Mouse (Mus musculus) natural killer cell, adult 2 months (primary cell): ENCODE results near the gene Cntn2.

Experiments used
- DNase-seq, 2 experiments: peaks; one replicate each; pipeline ENCODE4 v3.0.0; 2022; ENCODE audit warnings: low spot score in 2 of 2

Cntn2 gene

DNA sequence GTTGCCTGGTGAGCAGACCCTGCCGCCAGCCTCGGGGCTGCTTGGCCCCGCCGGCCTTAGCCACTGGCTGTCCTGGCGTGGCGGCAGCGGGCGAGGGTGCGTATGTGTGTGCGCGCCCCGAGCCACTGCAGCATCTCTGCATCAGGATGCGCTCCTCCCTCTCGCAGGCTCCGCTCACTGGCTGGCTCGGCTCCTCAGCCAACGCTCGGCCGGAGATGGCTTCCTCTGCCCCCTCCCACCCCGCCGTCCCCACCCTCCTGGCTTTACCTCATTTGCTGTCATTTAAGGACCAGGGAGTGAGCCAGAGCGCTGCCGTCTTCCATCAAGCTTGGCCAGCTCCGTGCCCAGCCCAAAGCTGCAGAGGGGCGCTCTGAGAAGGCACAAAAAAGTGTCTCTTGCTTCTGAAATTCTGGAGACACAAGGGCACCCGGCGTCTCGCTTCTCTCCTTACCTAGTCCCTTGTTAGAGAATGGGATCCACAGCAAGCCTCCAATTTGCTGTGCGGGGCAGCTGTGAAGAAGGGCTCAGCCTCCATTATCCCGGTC, at the start of gene Cntn2:
Gene Cntn2 (minus strand): TSS at position 495 of the 545 bp plus-strand sequence.
- no peak for DNase-seq

DNA sequence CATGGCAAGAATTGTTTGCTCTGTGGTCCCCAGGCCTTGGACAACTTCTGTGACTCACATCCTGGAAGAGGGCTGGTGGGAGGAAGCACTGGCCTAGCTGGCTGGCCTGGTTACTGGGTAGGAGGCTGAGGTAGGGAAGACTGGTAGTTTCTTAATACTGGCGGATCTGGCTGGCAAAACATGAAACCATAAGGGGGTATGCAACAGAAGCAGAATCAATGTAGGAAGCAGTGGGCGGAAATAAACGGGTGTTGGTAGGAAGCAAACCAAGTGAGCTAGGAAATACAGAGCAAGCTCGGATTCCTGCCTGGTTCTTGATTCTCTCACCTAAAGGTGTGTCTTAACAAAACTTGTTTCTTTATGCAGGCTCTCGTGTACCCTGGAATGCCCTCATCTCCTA, 49.1 kb upstream of the Cntn2 start:
- no peak for DNase-seq

DNA sequence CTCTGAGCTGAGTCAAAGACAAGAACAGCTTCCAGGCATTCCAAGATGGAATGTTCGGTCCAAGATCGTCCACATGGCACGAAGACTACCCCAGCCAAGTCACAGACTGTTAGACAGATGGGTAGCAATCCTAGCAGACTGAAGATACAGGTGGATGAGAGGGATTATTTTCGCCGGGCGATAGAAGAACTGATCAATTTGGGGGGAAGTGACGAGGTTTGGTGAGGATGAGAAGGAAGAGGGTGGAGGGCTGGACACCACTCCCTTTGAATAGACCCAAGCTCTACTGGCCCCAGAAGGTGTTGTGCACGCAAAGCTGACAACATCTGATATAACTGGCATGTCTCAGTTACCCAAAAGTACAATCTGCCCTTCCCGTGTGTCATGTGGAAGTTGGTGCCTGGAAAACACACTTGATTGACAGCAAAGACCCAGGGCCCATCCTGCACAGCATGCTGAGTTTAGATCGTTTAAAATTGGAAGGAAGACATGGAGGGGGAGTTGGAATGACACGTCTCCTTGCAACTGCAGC, 48.4 kb upstream of the Cntn2 start:
- no peak for DNase-seq

DNA sequence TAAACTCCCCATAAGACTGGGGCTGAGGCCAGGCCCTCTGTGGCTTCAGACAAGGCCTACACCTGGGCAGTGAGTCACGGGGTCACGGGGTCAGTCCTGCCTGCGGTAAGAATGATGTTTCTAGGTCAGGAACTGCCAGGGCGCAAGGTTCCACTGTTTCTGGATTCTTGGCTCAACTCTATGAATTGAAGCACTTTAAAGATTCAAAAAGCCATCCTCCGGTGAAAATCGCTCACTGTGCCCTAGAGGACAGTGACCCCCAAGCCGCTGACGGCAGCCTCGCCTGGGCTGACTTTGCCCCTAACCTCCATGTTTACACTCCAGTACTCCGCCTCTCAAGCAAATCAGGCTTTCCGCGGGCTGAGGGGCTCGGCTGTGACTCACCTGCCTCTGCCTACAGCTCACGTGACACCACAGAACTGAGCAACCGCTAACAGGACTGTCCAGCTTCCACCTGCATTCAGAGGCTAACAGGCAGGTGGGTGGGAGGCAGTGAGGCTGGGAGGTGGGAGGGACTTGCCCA, 43.7 kb upstream of the Cntn2 start:
- no peak for DNase-seq

DNA sequence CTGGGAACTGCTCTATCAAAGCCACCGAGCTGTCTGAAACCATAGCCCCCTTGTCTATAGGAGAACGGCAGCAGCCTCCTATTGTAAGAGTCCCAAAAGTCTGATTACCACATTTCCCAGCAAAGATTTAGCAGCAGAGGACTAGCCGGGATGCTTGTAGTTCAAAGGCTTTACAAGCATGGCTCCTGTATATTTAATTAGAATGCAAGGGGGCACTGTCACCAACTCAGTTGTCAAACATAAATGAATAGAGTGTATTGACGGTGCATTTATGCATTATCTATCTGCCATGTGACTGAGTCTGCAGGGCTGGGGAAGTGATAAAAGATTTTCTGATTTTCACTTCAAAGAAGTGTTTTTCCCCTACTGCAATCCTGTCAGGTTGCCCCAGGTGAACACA, 42.3 kb upstream of the Cntn2 start:
- no peak for DNase-seq

DNA sequence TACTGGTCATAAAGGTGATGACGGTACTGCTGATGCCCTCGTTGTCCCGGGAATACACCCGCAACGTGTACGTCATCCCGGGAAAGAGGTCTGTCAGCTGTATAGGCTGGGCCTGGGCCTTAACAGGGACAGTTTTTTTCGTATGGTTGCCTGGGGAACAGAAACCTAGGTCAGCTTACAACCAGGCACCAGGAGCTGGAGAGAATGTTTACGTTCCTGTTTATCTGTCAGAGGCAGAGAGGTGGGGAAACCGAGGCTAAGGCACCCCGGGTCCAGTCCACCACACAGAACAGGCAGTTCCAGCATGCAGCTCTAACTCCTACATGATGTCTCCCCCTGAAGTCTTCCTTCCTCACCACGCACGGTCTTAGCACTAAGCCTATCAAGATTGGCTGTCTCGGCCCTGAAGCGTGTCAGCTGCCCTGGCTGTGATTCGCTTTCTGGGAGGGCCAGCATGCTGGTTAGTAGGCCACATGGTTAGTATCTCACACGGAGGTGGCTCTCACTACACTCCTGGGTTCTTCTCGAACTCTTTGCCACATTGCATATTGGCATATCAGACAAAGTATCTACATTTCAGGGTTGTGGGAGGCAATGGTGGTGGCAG, 40.0 kb upstream of the Cntn2 start:
- DNase-seq = no peak

DNA sequence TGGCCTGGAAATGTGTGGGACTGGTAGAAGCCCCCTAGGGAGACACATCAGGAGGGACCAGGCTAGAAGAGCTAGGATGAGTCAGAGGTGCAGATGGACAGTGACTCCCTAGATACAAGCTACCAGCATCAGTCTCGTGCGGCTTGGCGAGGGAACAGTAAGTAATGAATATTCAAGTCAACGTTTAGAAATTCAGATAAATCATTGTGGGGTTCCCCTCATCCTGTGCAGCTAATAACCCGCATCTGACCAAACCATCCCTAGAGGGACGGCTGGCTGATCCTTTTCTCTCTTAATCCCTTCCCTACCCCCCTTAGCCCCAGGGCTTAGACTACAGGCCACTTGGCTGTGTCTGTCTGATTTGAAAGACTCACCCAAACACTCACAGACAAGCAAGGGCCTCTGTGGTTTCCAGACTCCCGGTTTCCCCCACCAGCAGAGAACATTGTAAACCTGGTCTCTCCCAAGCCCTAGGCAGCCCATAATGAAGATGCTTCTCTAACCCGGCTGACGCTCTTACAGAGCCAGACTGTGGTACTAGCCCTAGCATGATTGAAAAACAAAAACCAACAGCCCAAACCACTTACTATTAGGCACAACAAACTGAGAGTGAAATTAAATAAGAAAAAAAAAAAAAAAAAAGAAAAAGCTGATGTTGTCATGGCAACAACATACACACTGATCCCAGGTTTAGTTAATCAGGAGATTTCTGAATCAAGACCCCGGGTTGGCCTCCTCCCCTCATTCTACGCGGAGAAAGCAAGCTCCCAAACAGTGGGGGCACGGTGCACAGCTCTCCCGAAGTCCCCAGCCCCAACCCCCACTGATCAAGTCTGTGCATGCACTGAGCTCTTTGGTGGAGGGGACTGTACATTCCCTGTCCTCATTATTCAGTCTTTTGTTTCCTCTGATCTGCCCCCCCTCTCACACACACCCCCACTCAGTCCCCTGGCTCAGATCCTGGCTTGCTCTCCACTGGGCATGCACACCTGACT, 39.1 kb upstream of the Cntn2 start:
- no peak for DNase-seq

DNA sequence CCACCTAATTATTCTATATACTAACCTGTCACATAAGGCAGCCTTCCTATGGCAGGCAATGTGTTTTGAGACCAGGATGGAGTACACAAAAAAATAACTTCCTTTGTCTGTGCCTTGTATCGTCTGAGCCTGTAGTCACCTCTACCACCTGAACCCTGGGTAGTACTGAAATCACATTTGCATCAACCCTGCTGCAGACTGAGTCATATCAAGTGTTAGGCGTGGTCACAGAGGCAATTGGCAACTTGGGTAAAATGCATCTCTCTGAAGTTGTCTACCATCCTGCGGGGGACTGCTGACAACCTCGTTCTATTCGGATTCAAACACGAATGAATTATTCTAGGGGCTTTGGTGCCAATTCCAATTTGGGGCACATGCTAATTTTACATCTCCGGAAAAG, 37.0 kb upstream of the Cntn2 start:
- no peak for DNase-seq

DNA sequence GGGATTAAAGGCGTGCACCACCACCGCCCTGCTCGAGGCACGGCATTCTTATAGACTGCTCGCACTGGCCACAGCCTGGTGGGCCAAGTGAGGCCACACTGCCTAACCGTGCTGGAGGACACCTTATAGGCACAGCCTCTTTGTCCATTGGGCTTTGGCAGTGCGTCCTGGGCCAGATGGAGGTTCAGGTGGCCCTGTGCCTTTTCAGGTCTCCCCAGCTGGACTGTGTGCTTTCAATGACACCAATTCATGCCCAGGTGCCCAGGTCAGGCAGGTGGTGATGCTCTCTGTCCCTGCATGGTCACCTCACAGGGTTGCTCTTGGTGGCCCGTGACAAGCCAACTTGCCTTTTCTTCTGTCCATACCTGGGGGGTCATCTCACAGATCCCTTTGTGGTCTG, 33.8 kb upstream of the Cntn2 start:
- no peak for DNase-seq

DNA sequence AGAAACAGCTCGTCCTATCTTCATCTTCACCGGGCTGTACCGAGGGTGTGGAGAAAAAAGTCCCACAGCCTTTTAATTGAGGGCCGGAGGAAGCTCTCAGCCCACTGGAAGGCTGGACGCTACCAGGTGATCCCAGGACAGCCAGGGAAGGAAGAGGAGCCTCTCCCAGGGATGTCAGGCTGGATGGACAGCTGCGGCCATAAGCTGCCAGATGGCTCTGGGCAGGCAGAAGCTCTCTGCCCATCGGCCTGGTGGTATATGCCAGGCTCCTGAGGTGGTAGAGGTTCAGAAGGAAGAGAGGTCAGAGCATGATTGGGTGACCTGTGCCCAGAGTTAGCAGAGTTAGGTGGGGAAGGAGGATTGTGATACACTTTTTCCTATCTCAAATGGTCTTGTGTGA, 29.8 kb upstream of the Cntn2 start:
- no peak for DNase-seq

DNA sequence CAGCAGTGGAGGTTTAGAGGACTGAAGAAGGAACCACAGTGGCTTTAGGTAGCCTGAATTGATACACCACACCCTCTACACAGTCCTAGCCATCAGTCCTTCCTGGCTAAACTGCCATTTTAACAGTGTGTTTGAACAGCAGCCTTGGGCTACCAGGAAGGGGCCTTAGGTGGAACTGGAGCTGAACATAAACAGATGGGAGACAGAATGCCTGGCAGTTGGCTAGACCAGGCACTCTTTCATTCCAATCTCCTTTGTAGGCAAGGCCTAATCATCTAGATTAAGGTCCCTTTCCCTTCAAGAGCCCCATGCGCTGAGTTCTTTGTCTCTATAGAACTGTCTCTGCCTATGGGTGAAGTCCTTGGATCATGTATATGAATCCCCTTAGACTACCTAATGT, 28.6 kb upstream of the Cntn2 start:
- no peak for DNase-seq

DNA sequence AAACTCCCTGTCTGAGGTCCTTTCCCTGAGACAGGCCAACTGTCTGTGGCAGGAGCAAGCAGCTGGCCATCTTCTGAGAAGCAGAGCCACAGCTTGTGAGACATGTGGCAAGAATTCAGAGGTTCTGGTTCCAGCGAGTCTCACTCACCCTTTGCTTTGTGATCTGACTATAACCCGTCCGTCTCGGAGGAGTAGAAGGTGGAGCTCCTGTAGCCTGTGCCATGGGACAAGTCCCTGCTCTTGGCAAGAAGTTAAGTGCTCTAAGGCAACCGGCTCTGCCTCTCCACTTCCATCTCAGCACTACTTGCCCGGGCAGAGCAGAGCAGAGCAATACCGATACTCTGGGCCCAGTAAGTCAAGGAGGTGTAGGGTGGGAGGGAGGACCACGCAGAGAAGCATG, 27.9 kb upstream of the Cntn2 start:
- no peak for DNase-seq

DNA sequence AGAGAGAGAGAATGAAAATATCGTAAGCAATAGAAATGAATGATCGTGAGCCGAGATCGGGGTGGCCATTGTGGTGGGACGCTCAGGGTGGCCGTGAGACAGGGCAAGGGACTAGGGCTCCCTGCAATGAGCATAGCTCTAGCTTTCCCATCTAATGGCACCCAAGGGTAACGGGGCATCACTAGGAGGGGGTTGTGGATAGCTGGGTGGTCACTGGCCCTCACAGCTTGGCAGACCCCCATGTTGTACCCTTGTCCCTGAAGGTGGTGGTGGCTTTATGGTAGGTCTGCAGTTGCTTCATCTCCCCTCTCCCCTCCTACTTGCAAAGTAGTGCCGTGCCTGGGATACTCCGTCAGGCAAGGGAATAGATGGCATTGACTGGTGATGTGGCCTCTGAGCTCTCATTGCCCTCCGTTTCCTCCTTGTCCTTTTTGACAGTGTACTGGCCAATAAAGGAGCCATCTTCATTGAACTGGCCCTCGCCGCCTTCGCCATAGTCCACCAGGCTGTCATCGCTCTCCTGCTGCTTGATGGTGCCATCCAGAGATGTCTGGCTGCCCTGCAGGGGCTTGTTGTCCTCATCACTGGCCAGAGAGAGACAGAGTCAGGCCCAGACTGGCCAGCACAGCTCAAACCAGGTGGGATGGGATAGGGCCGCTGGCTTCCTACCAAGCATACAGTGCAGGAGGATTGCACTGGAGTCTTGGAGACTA, 27.2 kb upstream of the Cntn2 start:
- DNase-seq = no peak

DNA sequence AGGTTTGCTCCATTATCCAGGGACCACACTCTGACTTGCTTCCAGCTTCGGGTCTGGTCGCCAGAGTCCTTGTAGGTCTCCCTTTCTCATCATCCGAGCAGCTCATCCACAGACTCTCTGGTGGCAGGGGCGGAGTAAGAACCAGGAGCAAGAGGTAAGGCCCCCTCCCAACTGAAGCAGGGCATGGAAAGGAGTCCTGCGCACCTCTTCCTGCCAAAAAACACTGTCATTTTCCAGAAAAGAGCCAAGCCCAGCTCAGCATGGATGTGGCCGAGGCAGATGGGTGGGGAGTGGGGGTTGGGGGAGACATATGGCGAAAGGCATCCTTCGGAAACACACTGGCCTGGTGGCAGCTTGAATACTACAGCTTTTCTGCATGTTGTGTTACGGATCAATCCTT, 26.5 kb upstream of the Cntn2 start:
- DNase-seq = no peak

DNA sequence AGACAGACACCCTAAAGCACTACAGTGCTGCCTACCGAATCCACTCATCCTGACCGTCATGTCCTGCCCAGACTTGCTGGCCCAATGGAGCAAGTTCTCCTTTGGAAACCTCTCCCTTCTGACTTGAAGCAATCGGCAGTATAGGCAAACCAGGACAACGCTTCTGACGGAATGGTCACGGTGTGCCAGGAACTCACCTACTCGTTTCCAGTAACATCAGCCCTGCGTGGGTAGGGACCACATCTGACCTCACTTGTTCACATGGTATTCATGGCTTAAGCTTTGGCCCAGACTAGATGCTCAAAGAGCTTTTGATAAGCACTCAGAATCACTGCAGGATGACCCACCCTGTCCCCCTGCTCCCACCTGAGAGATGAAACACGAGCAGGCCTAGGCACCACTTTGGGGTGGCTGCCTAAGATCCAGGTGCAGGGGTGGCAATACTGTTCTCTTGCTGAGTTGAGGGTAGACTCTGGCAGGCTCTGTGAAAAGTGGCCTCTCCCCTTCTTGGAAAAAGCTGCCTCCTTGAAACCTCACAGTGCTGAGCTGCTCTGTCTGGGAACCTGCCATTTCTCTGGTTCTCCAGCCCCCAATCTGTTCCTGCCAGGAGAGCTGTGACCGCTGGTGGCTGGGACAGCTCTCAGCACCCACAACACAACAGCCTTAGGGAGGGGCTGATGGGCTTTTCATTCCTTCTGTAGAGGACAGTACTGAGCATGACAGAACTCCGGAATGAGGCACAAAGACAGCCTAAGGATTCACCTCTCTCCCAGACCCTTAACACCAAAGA, 24.5 kb upstream of the Cntn2 start:
- DNase-seq = no peak

DNA sequence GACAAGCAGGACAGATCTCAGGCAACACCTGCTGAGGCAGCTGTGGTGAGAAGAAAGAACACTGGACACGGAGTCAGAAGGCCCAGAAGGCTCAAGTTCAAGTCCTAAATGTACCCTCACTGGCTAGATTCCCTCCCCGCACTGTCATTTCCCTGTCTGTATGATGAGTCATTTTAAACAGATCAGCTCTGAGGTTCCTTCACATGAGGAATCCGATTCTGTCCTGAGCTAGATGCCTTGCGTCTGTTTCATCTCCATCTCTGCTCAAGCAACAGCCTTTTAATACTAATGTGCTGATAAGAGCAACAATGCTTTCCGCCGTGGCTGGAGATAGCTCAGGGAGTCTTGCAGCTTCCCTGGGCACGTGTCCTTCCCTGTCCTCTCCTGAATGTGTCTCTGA, 22.7 kb upstream of the Cntn2 start:
- DNase-seq = no peak

DNA sequence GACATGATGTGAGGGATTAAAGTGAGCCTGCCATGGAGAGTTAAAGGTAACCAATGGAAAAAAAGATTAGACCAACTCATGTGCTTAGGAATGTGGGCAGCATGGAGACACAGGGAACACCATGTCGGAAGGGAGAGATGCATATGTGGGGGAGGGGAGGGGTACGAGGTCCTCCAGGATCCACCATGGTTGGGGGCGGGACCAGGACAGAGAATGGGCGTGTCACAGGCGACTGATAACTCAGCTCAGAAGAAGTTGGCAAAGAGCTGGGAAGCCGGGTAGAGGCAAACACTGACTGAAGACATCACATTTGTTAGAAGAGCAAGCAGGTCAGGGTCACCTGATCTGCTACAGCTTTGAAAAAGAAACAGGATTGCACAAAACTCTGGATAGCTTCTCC, 21.9 kb upstream of the Cntn2 start:
- DNase-seq = no peak

DNA sequence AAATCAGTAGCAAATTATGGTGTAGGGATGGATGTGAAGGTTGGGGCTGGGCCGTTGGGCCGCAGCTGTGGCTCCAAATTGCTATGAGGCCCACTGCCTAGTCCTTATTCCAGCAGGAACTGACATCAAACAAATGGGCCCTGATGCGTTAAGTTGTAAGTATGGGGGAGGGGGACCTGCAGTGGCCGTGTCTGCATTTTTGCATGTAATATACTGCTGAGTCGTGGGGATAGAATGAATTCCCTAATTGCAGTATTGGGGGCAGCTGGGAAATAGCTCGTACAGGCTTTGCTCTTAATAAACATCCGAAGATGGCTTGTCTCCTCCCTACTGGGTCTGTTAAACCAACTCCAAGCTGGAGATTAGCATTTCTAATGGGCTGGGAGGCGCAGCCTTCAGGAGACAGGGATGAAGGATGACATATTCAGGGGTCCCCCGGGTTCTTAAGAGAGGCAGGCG, 19.3 kb upstream of the Cntn2 start:
- no peak for DNase-seq

DNA sequence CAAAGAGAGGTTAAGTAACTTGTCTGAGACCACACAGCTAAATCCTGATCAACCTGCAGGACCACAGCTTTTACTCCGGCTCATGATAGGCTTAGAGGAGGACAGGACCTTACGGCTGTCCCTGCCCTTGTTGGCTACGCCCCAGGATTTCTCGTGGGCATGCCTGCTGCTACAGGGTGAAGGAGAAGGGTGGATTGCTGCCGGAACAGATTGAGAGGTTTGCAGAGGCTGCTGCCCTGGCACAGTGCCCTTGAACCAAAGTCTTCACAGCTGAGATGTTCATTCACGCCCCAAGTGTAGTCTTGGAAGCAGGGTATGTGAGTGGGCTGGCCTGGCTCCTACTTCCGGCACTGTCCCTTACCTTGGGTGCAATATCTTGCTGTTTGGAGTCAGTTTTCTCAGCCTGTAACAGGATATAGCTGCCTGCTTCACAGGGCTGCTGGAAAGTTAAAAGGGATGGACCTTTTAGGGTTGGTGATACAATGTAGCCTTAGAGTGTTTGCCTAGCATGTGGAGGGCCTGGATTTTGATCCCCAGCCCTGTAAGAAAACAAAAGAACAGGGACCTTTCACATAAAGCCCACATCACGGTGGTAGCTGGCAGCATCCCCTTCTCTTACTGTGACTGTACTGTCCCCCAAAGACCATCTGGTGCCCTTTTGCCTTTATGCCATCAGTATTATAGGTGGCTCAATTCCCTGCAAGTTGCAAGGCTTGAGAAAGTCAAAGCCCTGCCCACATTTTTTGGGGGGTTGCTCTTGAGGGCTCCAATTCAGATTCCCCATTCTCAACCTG, 18.0 kb upstream of the Cntn2 start:
- DNase-seq = no peak

DNA sequence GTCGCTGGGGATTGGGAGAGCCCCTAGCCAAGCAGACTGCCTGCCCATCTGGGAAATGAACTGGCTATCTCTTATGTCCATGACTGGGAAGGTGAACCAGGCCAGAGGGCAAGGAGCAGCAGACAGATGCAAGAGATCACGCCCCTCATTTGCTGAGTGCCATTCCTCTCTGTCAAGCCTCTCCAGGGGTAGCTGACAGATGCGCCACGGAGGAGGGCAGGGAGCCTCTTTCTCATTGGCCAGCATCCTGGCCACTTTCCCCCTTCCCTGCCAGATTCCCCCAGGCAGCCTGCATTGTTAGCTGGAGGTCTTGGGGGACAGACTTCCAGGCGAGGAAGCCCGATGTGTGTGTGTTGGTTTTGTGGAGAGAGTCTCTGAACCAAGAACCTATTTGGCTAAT, 16.0 kb upstream of the Cntn2 start:
- no peak for DNase-seq
